Mouse (Mus musculus) NIH3T3 (cell line): Measurements from ENCODE around the gene Gm10719.
"Not testable (repeated sequence)": the region's sequence is repeated elsewhere in the genome, so short reads cannot be mapped to it uniquely, and the experiment has no call there.

Source experiments
- DNase-seq: peaks from one replicate; pipeline ENCODE4 v3.0.0-alpha.2; 2012; ENCODE audit warnings: low read depth

The Gm10719 gene

DNA sequence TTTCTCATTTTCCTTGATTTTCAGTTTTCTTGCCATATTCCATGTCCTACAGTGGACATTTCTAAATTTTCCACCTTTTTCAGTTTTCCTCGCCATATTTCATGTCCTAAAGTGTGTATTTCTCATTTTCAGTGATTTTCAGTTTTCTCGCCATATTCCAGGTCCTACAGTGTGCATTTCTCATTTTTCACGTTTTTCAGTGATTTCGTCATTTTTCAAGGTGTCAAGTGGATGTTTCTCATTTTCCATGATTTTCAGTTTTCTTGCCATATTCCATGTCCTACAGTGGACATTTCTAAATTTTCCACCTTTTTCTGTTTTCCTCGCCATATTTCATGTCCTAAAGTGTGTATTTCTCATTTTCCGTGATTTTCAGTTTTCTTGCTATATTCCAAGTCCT, 8.4 kb downstream of the Gm10719 start:
- DNase-seq = not testable (repeated sequence)

DNA sequence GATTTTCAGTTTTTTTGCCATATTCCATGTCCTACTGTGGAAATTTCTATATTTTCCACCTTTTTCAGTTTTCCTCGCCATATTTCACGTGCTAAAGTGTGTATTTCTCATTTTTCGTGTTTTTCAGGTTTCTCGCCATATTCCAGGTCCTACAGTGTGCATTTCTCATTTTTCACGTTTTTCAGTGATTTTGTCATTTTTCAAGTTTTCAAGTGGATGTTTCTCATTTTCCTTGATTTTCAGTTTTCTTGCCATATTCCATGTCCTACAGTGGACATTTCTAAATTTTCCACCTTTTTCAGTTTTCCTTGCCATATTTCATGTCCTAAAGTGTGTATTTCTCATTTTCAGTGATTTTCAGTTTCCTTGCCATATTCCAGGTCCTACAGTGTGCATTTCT, 8.9 kb downstream of the Gm10719 start:
- not testable (repeated sequence) for DNase-seq

DNA sequence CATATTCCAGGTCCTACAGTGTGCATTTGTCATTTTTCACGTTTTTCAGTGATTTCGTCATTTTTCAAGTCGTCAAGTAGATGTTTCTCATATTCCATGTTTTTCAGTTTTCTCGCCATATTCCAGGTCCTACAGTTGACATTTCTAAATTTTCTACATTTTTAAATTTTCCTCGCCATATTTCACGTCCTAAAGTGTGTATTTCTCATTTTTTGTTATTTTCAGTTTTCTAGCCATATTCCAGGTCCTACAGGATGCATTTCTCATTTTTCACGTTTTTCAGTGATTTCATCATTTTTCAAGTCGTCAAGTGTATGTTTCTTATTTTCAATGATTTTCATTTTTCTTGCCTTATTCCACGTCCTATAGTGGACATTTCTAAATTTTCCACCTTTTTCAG, 9.5 kb downstream of the Gm10719 start:
- not testable (repeated sequence) for DNase-seq

DNA sequence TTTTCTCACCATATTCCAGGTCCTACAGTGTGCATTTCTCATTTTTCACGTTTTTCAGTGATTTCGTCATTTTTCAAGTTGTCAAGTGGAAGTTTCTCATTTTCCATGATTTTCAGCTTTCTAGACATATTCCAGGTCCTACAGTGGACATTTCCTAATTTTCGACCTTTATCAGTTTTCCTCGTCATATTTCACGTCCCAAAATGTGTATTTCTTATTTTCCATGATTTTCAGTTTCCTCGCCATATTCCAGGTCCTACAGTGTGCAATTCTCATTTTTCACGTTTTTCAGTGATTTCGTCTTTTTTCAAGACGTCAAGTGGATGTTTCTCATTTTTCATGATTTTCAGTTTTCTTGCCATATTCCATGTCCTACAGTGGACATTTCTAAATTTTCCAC, 10.0 kb downstream of the Gm10719 start:
- DNase-seq = peak; percentile 60

DNA sequence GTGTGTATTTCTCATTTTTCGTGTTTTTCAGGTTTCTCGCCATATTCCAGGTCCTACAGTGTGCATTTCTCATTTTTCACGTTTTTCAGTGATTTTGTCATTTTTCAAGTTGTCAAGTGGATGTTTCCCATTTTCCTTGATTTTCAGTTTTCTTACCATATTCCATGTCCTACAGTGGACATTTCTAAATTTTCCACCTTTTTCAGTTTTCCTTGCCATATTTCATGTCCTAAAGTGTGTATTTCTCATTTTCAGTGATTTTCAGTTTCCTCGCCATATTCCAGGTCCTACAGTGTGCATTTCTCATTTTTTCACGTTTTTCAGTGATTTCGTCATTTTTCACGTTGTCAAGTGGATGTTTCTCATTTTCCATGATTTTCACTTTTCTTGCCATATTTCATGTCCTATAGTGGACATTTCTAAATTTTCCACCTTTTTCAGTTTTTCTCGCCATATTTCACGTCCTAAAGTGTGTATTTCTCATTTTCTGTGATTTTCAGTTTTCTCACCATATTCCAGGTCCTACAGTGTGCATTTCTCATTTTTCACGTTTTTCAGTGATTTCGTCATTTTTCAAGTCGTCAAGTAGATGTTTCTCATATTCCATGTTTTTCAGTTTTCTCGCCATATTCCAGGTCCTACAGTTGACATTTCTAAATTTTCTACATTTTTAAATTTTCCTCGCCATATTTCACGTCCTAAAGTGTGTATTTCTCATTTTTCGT, 12.2 kb downstream of the Gm10719 start:
- not testable (repeated sequence) for DNase-seq

DNA sequence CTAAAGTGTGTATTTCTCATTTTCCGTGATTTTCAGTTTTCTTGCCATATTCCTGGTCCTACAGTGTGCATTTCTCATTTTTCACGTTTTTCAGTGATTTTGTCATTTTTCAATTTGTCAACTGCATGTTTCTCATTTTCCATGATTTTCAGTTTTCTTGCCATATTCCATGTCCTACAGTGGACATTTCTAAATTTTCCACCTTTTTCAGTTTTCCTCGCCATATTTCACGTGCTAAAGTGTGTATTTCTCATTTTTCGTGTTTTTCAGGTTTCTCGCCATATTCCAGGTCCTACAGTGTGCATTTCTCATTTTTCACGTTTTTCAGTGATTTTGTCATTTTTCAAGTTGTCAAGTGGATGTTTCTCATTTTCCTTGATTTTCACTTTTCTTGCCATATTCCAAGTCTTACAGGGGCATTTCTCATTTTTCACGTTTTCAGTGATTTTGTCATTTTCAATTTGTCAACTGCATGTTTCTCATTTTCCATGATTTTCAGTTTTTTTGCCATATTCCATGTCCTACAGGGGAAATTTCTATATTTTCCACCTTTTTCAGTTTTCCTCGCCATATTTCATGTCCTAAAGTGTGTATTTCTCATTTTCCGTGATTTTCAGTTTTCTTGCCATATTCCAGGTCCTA, 13.6 kb downstream of the Gm10719 start:
- DNase-seq = peak; percentile 82

DNA sequence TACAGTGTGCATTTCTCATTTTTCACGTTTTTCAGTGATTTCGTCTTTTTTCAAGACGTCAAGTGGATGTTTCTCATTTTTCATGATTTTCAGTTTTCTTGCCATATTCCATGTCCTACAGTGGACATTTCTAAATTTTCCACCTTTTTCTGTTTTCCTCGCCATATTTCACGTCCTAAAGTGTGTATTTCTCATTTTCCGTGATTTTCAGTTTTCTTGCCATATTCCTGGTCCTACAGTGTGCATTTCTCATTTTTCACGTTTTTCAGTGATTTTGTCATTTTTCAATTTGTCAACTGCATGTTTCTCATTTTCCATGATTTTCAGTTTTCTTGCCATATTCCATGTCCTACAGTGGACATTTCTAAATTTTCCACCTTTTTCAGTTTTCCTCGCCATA, 17.1 kb downstream of the Gm10719 start, which contains the start of gene Gm17535:
Gene Gm17535, plus strand, starts transcription at position 301 of the 400 bp plus-strand sequence.
- not testable (repeated sequence) for DNase-seq

DNA sequence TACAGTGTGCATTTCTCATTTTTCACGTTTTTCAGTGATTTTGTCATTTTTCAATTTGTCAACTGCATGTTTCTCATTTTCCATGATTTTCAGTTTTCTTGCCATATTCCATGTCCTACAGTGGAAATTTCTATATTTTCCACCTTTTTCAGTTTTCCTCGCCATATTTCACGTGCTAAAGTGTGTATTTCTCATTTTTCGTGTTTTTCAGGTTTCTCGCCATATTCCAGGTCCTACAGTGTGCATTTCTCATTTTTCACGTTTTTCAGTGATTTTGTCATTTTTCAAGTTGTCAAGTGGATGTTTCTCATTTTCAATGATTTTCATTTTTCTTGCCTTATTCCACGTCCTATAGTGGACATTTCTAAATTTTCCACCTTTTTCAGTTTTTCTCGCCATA, 19.4 kb downstream of the Gm10719 start, which contains the start of gene Gm10715:
Gene Gm10715, plus strand, starts transcription at position 301 of the 400 bp plus-strand sequence.
- not testable (repeated sequence) for DNase-seq

DNA sequence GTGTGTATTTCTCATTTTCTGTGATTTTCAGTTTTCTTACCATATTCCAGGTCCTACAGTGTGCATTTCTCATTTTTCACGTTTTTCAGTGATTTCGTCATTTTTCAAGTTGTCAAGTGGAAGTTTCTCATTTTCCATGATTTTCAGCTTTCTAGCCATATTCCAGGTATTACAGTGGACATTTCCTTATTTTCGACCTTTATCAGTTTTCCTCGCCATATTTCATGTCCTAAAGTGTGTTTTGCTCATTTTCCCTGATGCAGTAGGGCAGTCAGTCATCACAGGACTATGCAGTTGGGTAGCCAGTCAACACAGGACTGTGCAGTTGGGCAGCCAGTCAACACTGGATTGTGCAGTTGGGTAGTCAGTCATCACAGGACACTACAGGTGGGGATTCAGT, 21.0 kb downstream of the Gm10719 start:
- DNase-seq = not testable (repeated sequence)
